Mouse (Mus musculus) bone marrow, adult 2 months (tissue): Measurements from ENCODE around the gene Daam2. TPM values are rescaled to one million over a fixed set of nuclear protein-coding genes. Genes with fewer than 3 reads are reported as not detected.

Experiments used
- H3K27ac ChIP-seq: fragments of 200-500 bp; 2 replicates; pipeline ENCODE4 v1.5.1; 2012; ENCODE audit warnings: low read depth, mild to moderate bottlenecking, control low read depth, inconsistent platforms, low read length; ENCODE audit not compliant: control insufficient read depth, poor library complexity, insufficient read depth
- H3K4me1 ChIP-seq: fragments of 200-500 bp; 2 replicates; pipeline ENCODE4 v1.6.1; 2011; ENCODE audit warnings: low read length; ENCODE audit not compliant: control insufficient read depth, insufficient read depth
- H3K4me3 ChIP-seq: fragments of 200-500 bp; replicated peaks from 2 replicates; pipeline ENCODE3; 2011; ENCODE audit warnings: mild to moderate bottlenecking, low read depth, low read length, control low read depth; ENCODE audit not compliant: control insufficient read depth
- CTCF ChIP-seq: fragments of 200-500 bp; IDR thresholded peaks from 2 replicates; pipeline ENCODE4 v1.5.1; 2011; ENCODE audit warnings: low read length, control low read depth; ENCODE audit not compliant: control insufficient read depth, insufficient read depth
- POLR2A ChIP-seq: fragments of 200-500 bp; IDR thresholded peaks from 2 replicates; pipeline ENCODE4 v1.6.1; 2011; ENCODE audit warnings: low read depth, mild to moderate bottlenecking, control low read depth, low read length, borderline replicate concordance; ENCODE audit not compliant: control insufficient read depth
- WGBS: fragments of 180-500 bp; shearing (Covaris S2); methylation state at CpG from one replicate; pipeline ENCODE4 v1.1.7; 2018; 5-methylcytosine and 5-hydroxymethylcytosine counted together
- polyA plus RNA-seq: library from polyadenylated mRNA; stranded (reverse); fragments of >200 nt; gene quantifications from 2 replicates; pipeline ENCODE4 v1.2.4, GENCODE M21; 2011; ENCODE audit warnings: low replicate concordance; ENCODE audit not compliant: missing spikeins, insufficient read depth, insufficient read length

Daam2 gene
- polyA plus RNA-seq, 1 experiment: 1.4 TPM

DNA sequence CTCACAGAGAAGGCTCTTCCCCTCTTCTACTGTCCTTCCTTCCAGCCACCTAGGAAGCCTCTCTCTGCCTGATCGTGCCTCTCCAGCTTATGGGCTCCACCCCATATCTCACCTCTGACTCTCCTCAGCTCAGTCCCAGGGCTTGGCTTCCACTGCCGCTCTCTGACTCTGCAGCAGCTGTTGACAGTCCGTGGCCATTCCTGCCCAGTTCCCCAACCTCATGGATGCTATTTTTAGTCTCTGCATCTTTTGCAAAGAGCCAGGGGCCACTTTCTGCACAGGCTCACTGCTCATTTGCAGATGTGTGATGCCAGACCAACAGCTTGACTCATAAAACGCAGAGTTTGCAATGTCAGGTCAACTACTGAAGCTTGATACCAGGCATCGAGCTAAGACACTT is 75.0 kb downstream of the Daam2 start:
- no peak for TF ChIP-seq CTCF
- TF ChIP-seq POLR2A: no peak
- Histone ChIP-seq H3K4me3 (no peak overlapping the region), H3K4me1 (no peaks in the 10 kb centered on the region; the same call in none of the 2 replicates), H3K27ac (no peak overlapping the region)
- 56% methylated on average over 5 of the region's 5 CpGs for WGBS

DNA sequence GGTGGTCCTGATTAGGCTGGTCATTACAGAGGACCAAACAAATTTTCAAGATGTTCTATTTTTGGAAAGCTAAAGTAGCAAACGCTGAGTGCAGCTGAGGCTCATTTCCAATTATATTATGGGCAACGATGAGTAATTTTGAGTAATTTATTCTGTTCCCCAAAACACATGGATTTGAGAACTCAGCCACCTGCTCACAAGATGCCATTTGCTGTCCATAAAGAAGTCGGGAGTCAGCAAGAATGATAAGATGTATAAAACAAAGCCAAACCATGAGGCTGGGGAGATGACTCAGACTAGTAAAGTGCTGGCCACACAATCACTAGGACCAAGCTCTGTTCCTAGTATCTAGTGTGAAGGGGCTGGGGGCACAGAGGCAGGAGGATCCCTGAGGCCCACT is 79.7 kb downstream of the Daam2 start:
- no peak overlapping the region for H3K4me3 ChIP-seq
- H3K4me1 ChIP-seq: no peaks in the 10 kb centered on the region; the same call in 1 of the 2 replicates
- H3K27ac ChIP-seq: no peak overlapping the region
- TF ChIP-seq CTCF: no peak
- WGBS: 79% methylated on average over 3 of the region's 3 CpGs

DNA sequence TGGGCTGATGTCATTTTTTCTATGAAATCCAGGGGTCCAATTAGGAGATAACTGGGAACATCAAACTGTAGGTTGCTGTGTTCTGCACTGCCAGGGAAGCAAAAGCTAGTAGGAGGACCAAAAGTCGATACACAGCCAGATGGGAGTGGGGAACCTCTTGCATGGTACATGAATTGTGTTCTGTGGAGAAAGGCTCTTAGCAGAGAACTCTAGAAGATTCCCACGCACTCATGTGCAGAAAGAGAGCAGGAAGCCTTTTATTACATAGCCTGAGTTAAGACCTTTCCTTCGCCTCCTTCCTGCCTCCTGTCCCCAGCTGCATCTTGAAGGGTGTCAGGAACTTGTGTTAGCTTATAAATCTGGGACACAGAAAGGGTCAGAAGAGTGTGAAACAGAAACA is 82.3 kb downstream of the Daam2 start:
- Histone ChIP-seq H3K27ac (no peak overlapping the region), H3K4me1 (no peaks in the 10 kb centered on the region), H3K4me3 (no peak overlapping the region)
- TF ChIP-seq POLR2A (no peak), CTCF (no peak)
- WGBS: 47% methylated on average over 3 of the region's 3 CpGs

DNA sequence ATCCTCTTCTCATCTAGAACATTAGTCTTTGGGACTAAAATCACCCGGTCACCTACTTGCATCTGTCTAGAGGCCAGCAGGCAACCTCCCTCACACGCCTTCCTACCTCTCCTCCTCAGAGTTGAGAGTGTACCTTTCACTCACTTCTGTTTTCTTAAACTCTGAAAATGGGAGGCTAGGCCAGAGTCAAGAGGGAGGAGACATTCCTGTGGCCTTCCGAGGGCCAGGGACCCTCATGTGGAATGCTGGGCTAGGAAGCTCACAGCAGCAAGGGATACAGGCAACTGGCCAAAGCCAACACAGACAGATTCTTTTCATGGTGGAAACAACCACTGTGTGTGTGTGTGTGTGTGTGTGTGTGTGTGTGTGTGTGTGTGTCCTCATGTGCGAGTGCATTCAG is 86.8 kb downstream of the Daam2 start:
- Histone ChIP-seq H3K4me3 (no peak overlapping the region), H3K4me1 (no peaks in the 10 kb centered on the region), H3K27ac (no peak overlapping the region)
- TF ChIP-seq POLR2A (no peak), CTCF (no peak)
- WGBS: 75% methylated on average over 4 of the region's 4 CpGs

DNA sequence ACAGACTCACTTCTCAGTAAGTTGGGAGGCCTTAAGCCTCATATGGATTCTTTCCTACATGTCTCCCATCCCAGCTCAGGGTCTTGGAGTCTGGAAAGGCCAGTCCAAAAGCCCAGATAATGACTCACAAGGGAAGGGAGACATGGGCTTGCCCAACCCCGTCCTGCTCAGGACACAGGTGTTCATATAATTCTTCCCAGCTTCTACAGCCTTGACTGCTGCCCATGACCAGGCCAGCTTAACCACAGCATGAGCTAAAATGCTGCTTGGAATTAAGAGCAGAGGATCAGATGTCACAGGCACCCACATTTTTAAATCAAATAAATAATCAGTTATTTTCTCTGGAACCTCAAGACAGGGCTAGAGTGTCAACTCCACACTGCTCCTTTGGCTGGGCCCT is 89.0 kb downstream of the Daam2 start:
- H3K4me3 ChIP-seq: no peak overlapping the region
- no peak overlapping the region for H3K27ac ChIP-seq
- WGBS: 67% methylated on average over 1 of the region's 1 CpGs
- no peaks in the 10 kb centered on the region for H3K4me1 ChIP-seq
- TF ChIP-seq POLR2A (no peak), CTCF (no peak)

DNA sequence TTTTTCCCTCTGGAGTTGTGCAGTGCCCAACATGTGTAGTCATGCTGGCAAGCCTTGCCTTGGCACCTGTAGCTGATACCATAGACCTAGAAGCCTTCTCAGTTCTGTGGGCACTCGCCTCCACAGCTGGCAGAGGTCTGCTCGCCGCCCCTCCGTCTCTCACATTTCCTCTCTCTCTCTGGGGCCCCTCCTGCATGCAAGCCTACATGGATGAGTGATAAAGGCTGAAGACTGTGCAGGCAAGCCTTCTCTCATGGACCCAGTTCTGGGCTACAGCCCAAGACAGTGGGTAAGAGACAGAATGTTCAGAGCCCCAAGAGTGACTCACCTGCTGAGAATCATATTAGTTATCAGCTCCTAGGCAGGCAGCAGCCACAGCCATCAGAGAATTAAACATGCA is 90.1 kb downstream of the Daam2 start:
- TF ChIP-seq POLR2A: no peak
- TF ChIP-seq CTCF: no peak
- H3K4me1 ChIP-seq: no peaks in the 10 kb centered on the region

DNA sequence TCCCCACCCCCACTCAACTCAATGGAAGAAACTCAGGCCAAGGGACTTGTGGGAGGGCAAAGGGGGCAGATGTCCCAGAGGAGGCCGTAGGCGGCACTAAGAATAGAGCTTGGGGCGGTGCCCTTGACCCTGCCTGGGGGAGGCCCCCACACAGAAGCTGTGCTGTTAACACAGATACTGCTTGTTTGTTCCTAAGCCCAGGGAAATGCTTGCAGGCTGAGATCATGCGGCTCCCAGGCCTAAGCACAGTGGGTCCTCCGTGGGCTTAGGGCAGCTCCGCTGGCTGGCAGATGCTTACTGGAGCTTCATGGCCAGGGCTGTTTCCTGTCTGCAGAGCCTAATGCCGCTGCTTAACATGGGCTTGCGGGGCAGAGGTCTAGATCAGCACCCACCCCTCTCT is 91.5 kb downstream of the Daam2 start:
- WGBS: 76% methylated on average over 8 of the region's 8 CpGs
- TF ChIP-seq POLR2A (no peak), CTCF (no peak)
- Histone ChIP-seq H3K27ac (no peak overlapping the region), H3K4me3 (no peak overlapping the region), H3K4me1 (no peaks in the 10 kb centered on the region)

More for the DNA sequence above, 90.1 kb downstream of the Daam2 start:
- Histone ChIP-seq H3K4me3 (no peak overlapping the region), H3K27ac (no peak overlapping the region)
- WGBS: 72% methylated on average over 4 of the region's 4 CpGs

DNA sequence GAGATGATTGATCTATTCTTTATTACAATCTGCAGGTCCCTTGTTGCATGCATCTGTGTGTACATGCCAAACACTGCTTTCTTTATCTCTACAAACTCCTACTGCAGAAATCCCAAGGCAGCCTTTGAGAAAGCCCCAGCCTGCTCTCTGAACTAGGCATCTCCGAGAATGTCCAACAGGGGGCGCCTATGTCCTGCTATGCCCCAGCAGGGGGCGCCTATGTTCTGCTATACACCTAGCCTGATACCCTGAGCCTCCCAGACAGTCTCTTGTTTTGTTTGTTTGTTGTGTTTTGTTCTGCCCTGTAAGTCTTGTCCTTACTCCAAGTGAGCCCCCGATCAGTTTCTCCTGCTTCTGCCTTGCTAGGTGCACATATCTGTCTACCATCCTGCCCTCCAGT is 95.9 kb downstream of the Daam2 start:
- 21% methylated on average over 4 of the region's 4 CpGs for WGBS
- Histone ChIP-seq H3K4me3 (no peak overlapping the region), H3K27ac (no peak overlapping the region), H3K4me1 (no peaks in the 10 kb centered on the region; the same call in none of the 2 replicates)
- TF ChIP-seq POLR2A (no peak), CTCF (peak; percentile 63; the same call in 1 of the 2 replicates)

DNA sequence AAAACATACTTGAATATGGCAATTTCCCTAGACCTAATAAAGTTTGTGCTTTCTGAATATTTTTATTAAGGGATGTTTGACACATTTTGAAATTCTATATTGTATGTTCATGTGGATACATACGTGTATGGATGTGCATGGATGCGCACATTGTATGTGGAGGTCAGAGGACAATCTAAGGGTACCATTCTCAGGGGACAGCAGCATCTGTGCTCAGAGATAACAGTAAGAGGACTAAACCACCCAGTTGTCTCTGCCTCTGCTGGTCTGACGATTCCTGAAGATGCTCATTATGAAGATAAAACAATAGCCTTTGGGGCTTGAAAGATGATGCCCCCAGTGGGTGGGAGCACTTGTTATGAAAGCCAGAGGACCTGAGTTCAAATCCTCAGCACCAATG is 99.3 kb downstream of the Daam2 start:
- H3K4me3 ChIP-seq: no peak overlapping the region
- TF ChIP-seq POLR2A: no peak
- H3K4me1 ChIP-seq: no peaks in the 10 kb centered on the region; the same call in none of the 2 replicates
- 78% methylated on average over 3 of the region's 3 CpGs for WGBS
- no peak overlapping the region for H3K27ac ChIP-seq

DNA sequence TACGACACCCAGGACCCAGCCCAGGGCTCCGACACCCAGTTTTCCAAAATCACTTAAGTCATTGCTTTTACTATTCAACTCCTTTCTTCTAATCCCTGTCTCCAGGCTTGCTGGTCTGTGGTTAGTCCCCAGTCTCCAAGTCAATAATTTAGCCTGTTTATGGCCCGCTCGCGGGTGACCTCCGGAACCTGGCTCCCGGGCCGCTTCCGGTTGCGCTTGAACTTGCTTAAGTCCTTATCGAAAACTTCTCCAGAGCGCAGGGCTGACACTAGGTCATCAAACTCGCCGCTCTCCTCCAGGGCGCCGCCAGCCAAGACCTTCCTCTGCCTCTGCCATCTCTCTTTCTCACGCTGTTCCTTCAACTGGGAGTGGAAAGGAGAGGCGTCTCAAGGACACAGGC is 105.8 kb downstream of the Daam2 start:
- Histone ChIP-seq H3K4me1 (peaks cover 3% of the 10 kb centered on the region), H3K27ac (peak overlapping the region; percentile 44; the same call in 1 of the 2 replicates), H3K4me3 (no peak overlapping the region)
- no peak for TF ChIP-seq CTCF
- TF ChIP-seq POLR2A: no peak
- 93% methylated on average over 18 of the region's 18 CpGs for WGBS
